Mouse (Mus musculus) hindbrain, embryonic 13.5 days (tissue): ENCODE data around the gene Hsd17b7. TPM values are rescaled to one million over a fixed set of nuclear protein-coding genes. Genes with fewer than 3 reads are reported as not detected.

ENCODE experiments used
- ATAC-seq: fragments of 200-750 bp; cut with Nextera tagmentation; 2 replicates; pipeline ENCODE4 v1.8.0; 2017; ENCODE audit warnings: moderate TSS enrichment; ENCODE audit not compliant: low FRiP score
- H3K27ac ChIP-seq: fragments of 300-500 bp; sonication (generic); 2 replicates; pipeline ENCODE4 v1.5.1; 2015; ENCODE audit warnings: inconsistent platforms, mild to moderate bottlenecking, moderate library complexity
- H3K27me3 ChIP-seq: fragments of 300-500 bp; sonication (generic); 2 replicates; pipeline ENCODE4 v1.6.1; 2015; ENCODE audit warnings: mild to moderate bottlenecking, inconsistent platforms
- H3K36me3 ChIP-seq: fragments of 300-500 bp; sonication (generic); 2 replicates; pipeline ENCODE4 v1.6.1; 2015; ENCODE audit warnings: mild to moderate bottlenecking, inconsistent platforms
- H3K4me1 ChIP-seq: fragments of 300-500 bp; sonication (generic); replicated peaks from 2 replicates; pipeline ENCODE4 v1.6.1; 2015; ENCODE audit warnings: inconsistent platforms
- H3K4me2 ChIP-seq: fragments of 300-500 bp; sonication (generic); 2 replicates; pipeline ENCODE4 v1.6.1; 2015; ENCODE audit warnings: inconsistent platforms, mild to moderate bottlenecking, moderate library complexity
- H3K4me3 ChIP-seq: fragments of 300-500 bp; sonication (generic); 2 replicates; pipeline ENCODE4 v1.5.1; 2015; ENCODE audit warnings: mild to moderate bottlenecking, inconsistent platforms
- H3K9ac ChIP-seq: fragments of 300-500 bp; sonication (generic); 2 replicates; pipeline ENCODE4 v1.6.1; 2015; ENCODE audit warnings: mild to moderate bottlenecking, inconsistent platforms
- H3K9me3 ChIP-seq: fragments of 300-500 bp; sonication (generic); 2 replicates; pipeline ENCODE4 v1.6.1; 2016; ENCODE audit warnings: inconsistent platforms
- WGBS: fragments of 180-500 bp; shearing (Covaris S2); methylation state at CpG from one replicate; pipeline ENCODE4 v1.1.7; 2015; 5-methylcytosine and 5-hydroxymethylcytosine counted together
- polyA plus RNA-seq: library from polyadenylated mRNA; unstranded; fragments of >200 nt; fragmentation: Nextera tagmentation; extraction: Ambion mirVana; gene quantifications from 2 replicates; pipeline ENCODE4 v1.2.1, GENCODE M21; 2015

Hsd17b7 gene
- polyA plus RNA-seq, 1 experiment from 2014 or later = 20.9 TPM

DNA sequence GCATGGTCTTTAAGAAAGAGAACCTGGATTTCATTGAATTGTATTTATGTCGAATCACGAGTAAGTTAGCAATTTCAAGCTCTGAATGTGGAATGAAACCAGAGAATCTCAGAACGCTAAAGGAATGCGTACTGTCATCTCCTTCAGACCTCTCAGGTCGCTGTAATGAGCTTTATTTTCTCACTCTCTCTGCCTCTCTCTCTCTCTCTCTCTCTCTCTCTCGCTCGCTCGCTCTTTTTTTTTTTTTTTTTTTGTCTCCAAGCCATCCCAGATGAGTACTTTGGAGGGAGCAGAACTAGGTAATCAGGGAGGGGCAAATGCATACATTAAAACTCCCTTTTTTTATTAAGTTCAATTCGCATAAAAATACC is 460 bp upstream of the Hsd17b7 start:
- H3K27me3 ChIP-seq = no peaks in the 10 kb centered on the region
- H3K4me2 ChIP-seq = peak overlapping the region; percentile 62
- H3K4me3 ChIP-seq = peak overlapping the region; percentile 65
- peaks cover 25% of the 10 kb centered on the region for H3K4me1 ChIP-seq
- H3K9ac ChIP-seq = peak overlapping the region; percentile 70
- H3K27ac ChIP-seq = peak overlapping the region; percentile 85
- H3K9me3 ChIP-seq = no peaks in the 10 kb centered on the region
- H3K36me3 ChIP-seq = peaks cover 19% of the 10 kb centered on the region
- 2% methylated on average over 7 of the region's 9 CpGs for WGBS
- peak; percentile 73 for ATAC-seq

DNA sequence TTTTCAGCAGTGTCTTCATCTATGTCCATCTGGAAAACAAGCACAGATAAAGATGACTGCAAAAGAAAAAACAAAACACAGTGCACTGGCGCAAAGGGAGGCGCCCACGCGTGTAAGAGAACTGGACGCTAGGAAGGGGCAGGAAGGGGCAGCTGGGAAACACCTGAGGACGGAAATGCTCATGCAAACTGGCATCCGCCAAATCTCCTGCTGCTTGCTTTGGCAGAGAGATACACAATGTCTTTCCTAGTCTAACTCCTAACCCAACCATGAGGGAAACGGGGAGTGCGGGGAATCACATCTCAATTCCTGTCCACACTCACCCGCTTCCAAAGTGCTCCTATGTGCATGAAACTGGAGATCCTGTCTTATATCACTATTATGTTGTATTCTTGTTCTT is 15.9 kb downstream of the Hsd17b7 start:
- Histone ChIP-seq H3K27ac (no peak overlapping the region), H3K9ac (no peak overlapping the region), H3K4me2 (no peak overlapping the region), H3K27me3 (no peaks in the 10 kb centered on the region), H3K4me1 (no peaks in the 10 kb centered on the region), H3K4me3 (no peak overlapping the region), H3K36me3 (peaks cover 74% of the 10 kb centered on the region), H3K9me3 (no peaks in the 10 kb centered on the region)
- WGBS = 95% methylated on average over 10 of the region's 10 CpGs
- no peak for ATAC-seq

DNA sequence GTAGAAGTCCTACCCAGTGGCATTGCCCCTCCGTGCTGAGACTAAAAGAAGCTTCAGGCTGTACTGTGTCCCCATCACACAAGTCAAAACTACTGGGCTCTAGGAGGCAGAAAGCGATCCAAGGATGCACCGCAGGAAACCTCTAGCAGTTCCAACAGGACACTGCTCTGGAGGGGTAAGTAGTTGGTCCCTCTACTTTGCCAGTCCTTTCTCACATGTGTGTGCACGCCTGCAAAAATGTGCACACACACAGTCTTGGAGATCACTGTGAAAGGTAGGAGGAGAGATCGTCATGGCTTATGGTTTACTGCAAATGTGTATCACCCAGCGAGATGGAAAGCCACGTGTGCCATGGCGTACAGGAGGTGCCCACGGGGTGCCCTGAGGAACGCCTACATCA is 16.4 kb downstream of the Hsd17b7 start:
- Histone ChIP-seq H3K4me3 (no peak overlapping the region), H3K27me3 (no peaks in the 10 kb centered on the region), H3K36me3 (peaks cover 69% of the 10 kb centered on the region), H3K9me3 (no peaks in the 10 kb centered on the region), H3K4me2 (no peak overlapping the region), H3K27ac (no peak overlapping the region), H3K9ac (no peak overlapping the region), H3K4me1 (no peaks in the 10 kb centered on the region)
- no peak for ATAC-seq
- WGBS = 96% methylated on average over 10 of the region's 10 CpGs

DNA sequence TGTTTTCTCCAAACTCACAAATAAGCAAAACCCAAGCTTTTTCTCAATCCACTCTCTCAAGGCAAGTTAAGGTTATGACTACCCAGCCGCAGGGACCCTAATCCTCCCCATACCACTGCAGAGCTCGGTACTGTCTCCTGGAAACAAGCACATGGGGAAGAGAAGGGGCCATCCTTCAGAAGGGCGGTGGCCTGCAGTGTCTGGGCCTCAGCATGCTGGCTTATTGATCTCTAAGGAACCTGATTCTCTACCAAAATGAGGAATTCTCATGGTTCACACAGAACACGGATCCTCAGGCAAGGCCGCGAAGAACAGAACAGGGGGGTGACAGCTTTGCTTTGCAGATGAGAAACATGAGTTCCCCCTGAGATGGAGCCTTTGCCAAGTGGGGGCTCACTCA is 17.5 kb downstream of the Hsd17b7 start:
- no peak overlapping the region for H3K9ac ChIP-seq
- H3K36me3 ChIP-seq = peaks cover 61% of the 10 kb centered on the region
- no peak overlapping the region for H3K27ac ChIP-seq
- 94% methylated on average over 6 of the region's 6 CpGs for WGBS
- no peak overlapping the region for H3K4me3 ChIP-seq
- no peak overlapping the region for H3K4me2 ChIP-seq
- H3K9me3 ChIP-seq = no peaks in the 10 kb centered on the region
- no peaks in the 10 kb centered on the region for H3K4me1 ChIP-seq
- no peaks in the 10 kb centered on the region for H3K27me3 ChIP-seq
- no peak for ATAC-seq

DNA sequence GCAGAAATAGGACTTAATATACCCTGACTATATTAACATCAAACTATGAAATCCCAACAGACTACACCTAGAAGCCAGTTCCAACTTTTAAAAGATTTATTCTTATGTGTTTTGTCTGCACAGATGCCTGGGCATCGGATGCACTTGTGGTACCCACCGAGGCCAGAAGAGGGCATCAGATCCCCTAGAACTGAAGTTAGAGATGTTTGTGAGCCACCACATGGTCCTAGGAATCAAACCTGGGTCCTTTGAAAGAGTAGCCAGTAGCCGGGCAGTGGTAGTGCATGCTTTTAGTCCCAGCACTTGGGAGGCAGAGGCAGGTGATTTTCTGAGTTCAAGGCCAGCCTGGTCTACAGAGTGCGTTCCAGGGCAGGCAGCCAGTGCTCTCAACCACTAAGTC is 18.4 kb downstream of the Hsd17b7 start:
- Histone ChIP-seq H3K9me3 (no peaks in the 10 kb centered on the region), H3K27ac (no peak overlapping the region), H3K36me3 (peaks cover 52% of the 10 kb centered on the region), H3K9ac (no peak overlapping the region), H3K27me3 (no peaks in the 10 kb centered on the region), H3K4me2 (no peak overlapping the region), H3K4me1 (no peaks in the 10 kb centered on the region), H3K4me3 (no peak overlapping the region)
- WGBS = 94% methylated on average over 4 of the region's 4 CpGs
- no peak for ATAC-seq

DNA sequence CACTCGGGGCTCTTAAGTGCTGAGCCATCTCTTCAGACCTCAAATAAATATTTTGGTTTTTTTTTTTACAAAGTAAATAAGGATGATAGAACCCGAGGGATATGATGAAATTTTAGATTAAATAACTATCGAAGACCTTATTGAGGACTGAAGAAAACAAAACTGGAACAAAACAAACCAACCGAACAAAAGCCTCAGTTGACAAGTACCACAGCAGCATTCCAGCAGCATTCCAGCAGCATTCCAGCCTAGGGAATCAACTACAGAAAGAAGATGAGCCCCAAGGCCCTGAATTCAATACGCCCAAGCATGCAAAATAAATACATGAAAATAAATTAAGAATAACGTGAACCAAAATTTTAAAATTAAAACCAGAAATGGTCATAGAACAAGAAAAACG is 19.1 kb downstream of the Hsd17b7 start:
- no peak overlapping the region for H3K4me2 ChIP-seq
- H3K27me3 ChIP-seq = no peaks in the 10 kb centered on the region
- no peaks in the 10 kb centered on the region for H3K4me1 ChIP-seq
- no peak overlapping the region for H3K4me3 ChIP-seq
- no peak overlapping the region for H3K27ac ChIP-seq
- WGBS = 75% methylated on average over 7 of the region's 7 CpGs
- no peak for ATAC-seq
- H3K9me3 ChIP-seq = no peaks in the 10 kb centered on the region
- peaks cover 45% of the 10 kb centered on the region for H3K36me3 ChIP-seq
- H3K9ac ChIP-seq = no peak overlapping the region

DNA sequence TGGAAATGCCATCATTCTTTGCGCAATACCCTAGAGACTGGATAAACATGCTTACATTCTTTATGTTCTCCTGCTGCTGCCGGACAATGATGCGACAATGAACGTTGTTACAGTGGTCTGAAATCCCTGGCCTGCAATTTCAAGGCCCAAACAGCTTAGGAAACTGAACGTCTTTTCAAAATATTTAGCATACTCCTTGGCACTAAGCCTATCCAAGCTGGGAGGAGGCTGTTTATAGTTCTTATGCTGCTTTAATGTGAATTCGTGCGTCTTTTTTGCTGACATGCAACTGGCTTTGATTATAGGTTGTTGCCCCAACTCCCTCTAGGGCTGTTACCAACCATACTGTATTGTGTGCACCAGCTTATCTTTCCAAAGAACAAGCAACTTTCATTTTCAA is 20.2 kb downstream of the Hsd17b7 start:
- H3K4me1 ChIP-seq = no peaks in the 10 kb centered on the region
- no peak overlapping the region for H3K4me3 ChIP-seq
- H3K36me3 ChIP-seq = peaks cover 36% of the 10 kb centered on the region
- H3K27ac ChIP-seq = no peak overlapping the region
- no peaks in the 10 kb centered on the region for H3K9me3 ChIP-seq
- no peak overlapping the region for H3K9ac ChIP-seq
- no peak overlapping the region for H3K4me2 ChIP-seq
- H3K27me3 ChIP-seq = no peaks in the 10 kb centered on the region
- whole genome bisulfite sequencing = 83% methylated on average over 7 of the region's 7 CpGs
- ATAC-seq = no peak

DNA sequence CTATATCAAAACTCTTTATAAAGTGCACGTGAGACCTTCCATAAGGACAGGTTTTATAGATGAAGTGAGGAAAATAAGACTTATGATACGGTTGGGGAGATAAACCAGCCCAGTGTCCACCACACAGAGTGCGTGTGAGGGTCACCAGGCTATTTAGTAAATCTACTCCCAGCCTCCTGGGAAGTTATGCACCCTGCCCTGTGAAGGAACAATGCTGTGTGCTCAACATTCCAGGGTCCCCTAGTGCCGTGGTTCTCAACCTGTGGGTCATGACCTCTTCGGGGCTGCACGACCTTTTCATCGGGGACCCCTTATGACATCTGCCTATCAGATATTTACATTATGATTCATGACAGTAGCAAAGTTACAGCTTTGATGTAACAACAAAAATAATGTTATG is 20.8 kb downstream of the Hsd17b7 start:
- H3K4me2 ChIP-seq = no peak overlapping the region
- H3K27me3 ChIP-seq = no peaks in the 10 kb centered on the region
- peaks cover 30% of the 10 kb centered on the region for H3K36me3 ChIP-seq
- no peak overlapping the region for H3K27ac ChIP-seq
- 76% methylated on average over 7 of the region's 7 CpGs for WGBS
- no peak overlapping the region for H3K4me3 ChIP-seq
- no peak overlapping the region for H3K9ac ChIP-seq
- H3K9me3 ChIP-seq = no peaks in the 10 kb centered on the region
- H3K4me1 ChIP-seq = no peaks in the 10 kb centered on the region
- no peak for ATAC-seq

DNA sequence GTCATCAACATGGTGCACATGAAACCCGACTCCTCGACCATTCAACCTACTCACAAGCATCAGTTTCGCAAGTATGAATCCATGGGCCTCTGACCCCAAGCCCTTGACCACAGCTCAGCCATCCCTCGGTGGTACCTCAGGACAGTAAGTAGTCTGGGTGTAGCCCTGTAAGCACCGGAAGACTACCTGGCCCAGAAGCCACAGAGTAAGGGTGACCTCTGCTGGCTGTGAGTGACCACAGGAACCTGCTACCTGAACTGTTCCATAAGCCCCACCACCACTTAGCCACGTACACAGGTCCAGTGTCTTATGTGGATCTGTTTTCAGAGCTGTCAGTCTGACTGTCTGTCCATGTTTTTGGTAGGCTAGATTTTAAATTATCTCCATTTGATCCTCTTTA is 21.4 kb downstream of the Hsd17b7 start:
- H3K4me2 ChIP-seq = no peak overlapping the region
- peaks cover 24% of the 10 kb centered on the region for H3K36me3 ChIP-seq
- H3K9me3 ChIP-seq = no peaks in the 10 kb centered on the region
- ATAC-seq = no peak
- no peaks in the 10 kb centered on the region for H3K27me3 ChIP-seq
- H3K9ac ChIP-seq = no peak overlapping the region
- no peak overlapping the region for H3K27ac ChIP-seq
- WGBS = 88% methylated on average over 6 of the region's 6 CpGs
- H3K4me3 ChIP-seq = no peak overlapping the region
- H3K4me1 ChIP-seq = no peaks in the 10 kb centered on the region

DNA sequence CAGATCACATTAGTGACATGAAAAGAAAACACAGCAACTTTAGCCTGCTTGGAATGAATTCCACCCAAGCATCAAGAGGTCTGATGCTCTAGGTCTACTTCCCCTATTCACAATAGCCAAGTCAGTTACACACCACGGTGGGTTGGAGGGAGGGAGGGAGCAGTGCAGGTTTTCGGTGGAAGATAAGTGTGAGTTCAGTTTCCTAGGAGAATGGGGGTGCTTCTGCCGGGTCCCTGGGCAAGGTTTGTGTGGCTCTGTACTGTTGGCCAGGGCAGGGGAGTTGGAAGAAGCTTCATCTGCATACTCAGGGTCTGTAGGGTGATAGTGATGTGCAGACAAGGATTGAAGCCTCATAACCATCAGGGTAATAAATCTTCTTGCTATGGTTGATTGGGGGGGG is 23.0 kb downstream of the Hsd17b7 start:
- peaks cover 13% of the 10 kb centered on the region for H3K36me3 ChIP-seq
- H3K4me1 ChIP-seq = no peaks in the 10 kb centered on the region
- no peaks in the 10 kb centered on the region for H3K27me3 ChIP-seq
- H3K9me3 ChIP-seq = no peaks in the 10 kb centered on the region
- ATAC-seq = no peak
- H3K4me2 ChIP-seq = no peak overlapping the region
- H3K9ac ChIP-seq = no peak overlapping the region
- no peak overlapping the region for H3K27ac ChIP-seq
- no peak overlapping the region for H3K4me3 ChIP-seq
- 79% methylated on average over 3 of the region's 3 CpGs for WGBS

DNA sequence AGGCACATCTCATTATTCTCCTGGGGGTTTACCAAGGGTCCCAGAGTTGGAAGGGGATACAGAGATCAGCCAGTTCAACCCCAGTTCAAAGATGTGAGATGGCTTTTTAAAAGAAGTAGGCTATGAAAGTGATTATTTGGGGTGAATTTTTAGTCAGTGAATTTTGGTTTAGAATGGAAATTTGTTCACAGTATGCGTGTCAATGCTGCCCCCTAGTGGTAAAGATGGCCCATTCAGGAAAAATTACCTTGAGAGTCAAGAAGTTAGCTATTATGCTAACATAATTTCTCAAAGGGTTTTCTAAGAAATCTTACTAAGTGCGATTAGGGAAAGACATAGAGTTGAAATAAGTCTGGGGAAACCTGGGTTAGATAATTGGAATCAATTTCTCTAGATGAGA is 29.7 kb downstream of the Hsd17b7 start:
- Histone ChIP-seq H3K9me3 (no peaks in the 10 kb centered on the region), H3K4me1 (no peaks in the 10 kb centered on the region), H3K9ac (no peak overlapping the region), H3K36me3 (no peaks in the 10 kb centered on the region), H3K27ac (no peak overlapping the region), H3K27me3 (no peaks in the 10 kb centered on the region), H3K4me3 (no peak overlapping the region), H3K4me2 (no peak overlapping the region)
- ATAC-seq = no peak
- WGBS = 8% methylated on average over 2 of the region's 2 CpGs

DNA sequence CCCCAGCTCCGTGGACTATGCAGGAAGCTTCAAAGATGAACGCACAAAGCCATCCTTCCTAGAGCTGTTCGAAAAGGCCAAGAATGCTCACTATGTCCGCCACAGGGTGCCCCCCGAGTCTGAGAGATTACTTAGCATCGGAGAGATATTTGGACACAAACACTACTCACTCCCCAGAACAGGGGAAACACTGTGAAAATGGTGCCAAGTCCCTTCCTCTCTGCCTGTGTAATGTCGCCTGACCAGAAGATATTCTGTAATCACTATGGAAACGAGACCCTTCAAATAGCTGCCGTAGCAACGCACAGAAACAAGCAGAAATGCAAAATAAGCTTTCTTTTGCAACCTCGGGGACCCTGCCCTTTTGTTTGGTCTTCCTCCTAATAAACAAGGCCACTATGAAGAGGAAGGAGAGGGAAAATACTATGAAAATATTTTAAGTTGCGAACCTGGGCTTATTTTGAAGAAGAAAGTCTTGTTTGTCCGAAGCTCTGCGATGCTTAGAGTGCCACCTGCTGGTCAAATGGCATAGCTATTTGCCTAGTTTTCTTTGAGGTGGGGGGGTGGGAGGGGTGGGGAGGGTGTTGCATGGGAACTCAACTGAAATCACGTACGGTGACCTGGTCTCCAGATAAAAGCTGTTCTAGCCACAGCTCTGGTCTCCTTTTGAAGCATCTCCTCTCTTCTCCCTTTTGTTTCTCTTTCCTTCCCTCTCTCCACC is 34.9 kb downstream of the Hsd17b7 start:
- Histone ChIP-seq H3K4me1 (peaks cover 11% of the 10 kb centered on the region), H3K27me3 (no peaks in the 10 kb centered on the region), H3K4me3 (peak overlapping the region; percentile 27), H3K9me3 (no peaks in the 10 kb centered on the region), H3K27ac (peak overlapping the region; percentile 82), H3K9ac (peak overlapping the region; percentile 36; the same call in 1 of the 2 replicates), H3K4me2 (peak overlapping the region; percentile 50), H3K36me3 (no peaks in the 10 kb centered on the region)
- ATAC-seq = peak; percentile 83
- 26% methylated on average over 16 of the region's 16 CpGs for WGBS

DNA sequence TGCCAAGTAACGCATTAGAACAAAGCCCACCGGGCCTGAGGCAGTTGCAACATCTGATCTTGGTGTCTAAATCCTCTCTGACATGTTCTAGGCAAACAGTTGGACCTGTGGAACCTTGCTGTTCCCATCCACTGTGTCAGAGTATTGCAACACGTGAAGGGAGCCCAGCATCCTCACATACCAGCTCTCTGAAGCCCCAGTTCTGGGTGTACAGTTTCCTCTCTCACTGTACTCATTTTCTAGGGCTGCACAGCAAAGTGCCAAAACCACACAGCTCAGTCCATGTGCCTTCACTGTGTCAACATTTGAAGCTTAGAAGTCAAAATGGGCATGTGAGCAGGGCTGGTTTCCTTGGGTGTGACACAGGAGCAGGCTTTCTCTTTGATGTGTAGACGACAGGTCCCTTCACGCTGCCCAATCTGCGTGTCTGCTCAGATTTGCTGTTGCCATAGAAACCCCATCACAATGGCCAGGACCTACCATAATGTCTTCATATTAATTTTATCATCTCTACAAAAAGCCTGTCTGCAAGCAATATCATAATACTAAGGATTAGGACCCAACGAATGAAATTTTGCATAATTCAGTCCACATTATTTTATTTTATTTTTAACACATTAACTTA is 36.8 kb downstream of the Hsd17b7 start:
- 61% methylated on average over 7 of the region's 7 CpGs for WGBS
- H3K27me3 ChIP-seq = no peaks in the 10 kb centered on the region
- no peaks in the 10 kb centered on the region for H3K9me3 ChIP-seq
- no peak for ATAC-seq
- H3K4me2 ChIP-seq = no peak overlapping the region
- H3K4me1 ChIP-seq = peaks cover 18% of the 10 kb centered on the region
- H3K36me3 ChIP-seq = no peaks in the 10 kb centered on the region
- H3K9ac ChIP-seq = no peak overlapping the region
- H3K27ac ChIP-seq = 0 out of 2 replicates have a peak overlapping the region, but pooled peaks have one; percentile 30
- H3K4me3 ChIP-seq = no peak overlapping the region
